Mouse (Mus musculus) kidney, postnatal 36 days (tissue): ENCODE data around the gene Chrne.
A peak's percentile ranks its signal among the peaks of the same experiment; 100 is the strongest.

ENCODE experiments used
- DNase-seq, 2 experiments: peaks; one replicate each; pipeline ENCODE4 v3.0.0; 2021 to 2022; ENCODE audit warnings: mixed read lengths in 2 of 2

Gene Chrne

DNA sequence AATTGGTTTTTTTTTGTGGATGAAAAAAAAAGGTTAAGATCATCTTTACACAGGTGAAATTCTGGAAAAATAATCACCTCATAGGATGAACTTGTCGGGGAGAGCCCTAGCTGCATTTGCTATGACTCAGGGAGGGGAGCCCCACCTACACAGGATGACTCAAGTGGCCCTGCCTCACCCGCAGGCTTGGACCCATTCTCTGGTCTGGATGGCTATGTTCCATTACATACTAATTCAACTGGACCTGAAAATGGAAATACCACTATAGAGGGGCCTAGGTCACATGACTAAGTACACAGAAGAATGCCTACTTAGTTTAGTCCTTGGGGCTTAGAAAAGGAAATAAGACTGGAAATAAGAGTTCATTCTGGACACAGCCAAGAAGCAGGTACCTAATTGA is 32.4 kb upstream of the Chrne start:
- no peak for DNase-seq

DNA sequence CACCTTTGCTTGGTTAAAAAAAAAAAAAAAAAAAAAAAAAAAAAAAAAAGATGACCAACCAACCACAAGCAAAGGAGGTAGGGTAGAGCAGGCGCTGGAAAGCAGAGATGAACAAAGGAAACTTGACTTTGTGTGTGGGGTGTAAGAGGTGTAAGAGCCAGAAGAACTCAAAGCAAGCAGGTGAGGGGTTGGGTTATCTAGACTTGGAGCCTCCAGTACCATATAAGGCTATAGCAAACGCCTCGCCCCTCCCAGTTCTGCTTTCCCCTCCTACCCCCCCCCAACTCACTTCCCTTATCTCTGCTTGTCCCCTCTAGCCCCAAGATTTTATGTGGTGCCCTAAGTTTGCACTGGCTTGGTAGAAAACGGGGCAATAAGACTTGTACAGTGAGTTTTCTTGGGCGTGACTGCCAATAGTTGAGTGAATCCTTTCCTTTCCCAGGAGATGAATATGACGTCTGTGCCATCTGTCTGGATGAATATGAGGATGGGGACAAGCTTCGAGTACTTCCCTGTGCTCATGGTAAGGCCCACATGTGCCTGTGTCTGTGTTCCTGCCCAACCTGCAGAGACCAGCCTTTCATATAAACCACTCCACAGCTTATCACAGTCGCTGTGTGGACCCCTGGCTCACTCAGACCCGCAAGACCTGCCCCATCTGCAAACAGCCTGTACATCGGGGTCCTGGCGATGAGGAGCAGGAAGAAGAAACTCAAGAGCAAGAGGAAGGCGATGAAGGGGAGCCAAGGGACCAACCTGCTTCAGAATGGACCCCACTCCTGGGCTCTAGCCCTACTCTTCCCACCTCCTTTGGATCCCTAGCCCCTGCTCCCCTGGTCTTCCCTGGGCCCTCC is 31.5 kb upstream of the Chrne start:
- DNase-seq: peak in 1 of 2 experiments; percentile 13

DNA sequence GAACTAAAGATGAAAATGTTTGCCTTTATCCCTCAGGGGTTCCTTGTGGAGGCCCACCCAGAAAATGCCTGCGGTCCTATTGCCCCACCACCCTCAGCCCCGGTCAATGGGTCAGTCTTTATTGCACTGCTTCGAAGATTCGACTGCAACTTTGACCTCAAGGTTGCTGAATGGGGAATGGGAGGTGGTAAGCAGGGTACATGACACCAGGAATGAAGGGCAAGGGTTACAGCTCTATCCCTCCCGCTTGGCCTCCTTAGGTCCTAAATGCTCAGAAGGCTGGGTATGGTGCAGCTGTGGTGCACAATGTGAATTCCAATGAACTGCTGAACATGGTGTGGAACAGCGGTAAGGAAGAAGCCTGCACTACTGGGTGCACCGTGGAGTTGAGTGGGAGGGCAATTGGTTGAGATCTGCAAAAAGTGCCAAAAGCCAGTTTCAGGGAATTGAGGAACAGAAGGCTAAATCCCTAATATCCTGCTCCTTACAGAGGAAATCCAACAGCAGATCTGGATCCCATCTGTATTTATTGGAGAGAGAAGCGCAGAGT is 30.2 kb upstream of the Chrne start:
- DNase-seq: no peak

DNA sequence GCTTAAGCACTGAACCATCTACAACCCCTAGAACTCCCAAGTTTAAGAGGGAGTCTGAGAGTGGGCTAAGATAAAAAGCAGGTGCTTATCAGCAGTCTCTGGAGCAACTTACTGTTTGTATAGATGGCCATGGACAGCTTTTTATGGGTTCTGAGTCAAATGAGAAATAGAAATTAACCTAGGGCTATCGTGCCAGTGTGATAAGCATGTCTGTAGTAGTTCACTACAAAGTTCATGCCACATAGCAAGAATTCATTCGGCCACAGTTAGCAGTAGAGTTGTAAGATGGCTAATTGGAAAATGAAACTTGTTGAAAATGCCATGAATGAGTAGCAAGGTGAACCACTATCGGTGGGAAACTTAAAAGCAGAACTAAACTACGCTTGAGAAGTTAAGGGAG is 29.5 kb upstream of the Chrne start:
- no peak for DNase-seq

GRCm38 (mm10) chr11:70647716-70648420 is 28.9 kb upstream of the Chrne start:
- peak in 1 of 2 experiments; percentile 50 for DNase-seq

GRCm38 (mm10) chr11:70646691-70647650 is 28.0 kb upstream of the Chrne start, which contains the start of the genes Rnf167 and Slc25a11:
TSS of gene Rnf167 (plus strand) at chr11:70647235.
TSS of gene Slc25a11 (minus strand) at chr11:70647479.
- peak; percentile 98 to 99 for DNase-seq

DNA sequence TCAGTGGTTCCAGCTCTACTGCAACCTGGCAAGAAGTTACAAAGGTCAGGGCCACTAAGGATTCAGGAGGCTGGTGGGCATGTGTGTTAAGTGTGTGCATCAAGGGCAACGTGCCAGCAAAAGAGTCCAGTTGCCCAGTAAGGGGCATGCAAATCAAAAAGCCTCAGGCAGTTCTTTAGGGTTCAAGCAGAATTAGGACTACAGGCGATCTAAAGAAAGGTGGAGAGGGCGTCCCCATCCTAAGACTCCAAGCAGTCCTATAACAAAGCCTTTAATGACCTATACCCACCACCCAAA is 27.2 kb upstream of the Chrne start:
- DNase-seq: peak; percentile 60 to 62

DNA sequence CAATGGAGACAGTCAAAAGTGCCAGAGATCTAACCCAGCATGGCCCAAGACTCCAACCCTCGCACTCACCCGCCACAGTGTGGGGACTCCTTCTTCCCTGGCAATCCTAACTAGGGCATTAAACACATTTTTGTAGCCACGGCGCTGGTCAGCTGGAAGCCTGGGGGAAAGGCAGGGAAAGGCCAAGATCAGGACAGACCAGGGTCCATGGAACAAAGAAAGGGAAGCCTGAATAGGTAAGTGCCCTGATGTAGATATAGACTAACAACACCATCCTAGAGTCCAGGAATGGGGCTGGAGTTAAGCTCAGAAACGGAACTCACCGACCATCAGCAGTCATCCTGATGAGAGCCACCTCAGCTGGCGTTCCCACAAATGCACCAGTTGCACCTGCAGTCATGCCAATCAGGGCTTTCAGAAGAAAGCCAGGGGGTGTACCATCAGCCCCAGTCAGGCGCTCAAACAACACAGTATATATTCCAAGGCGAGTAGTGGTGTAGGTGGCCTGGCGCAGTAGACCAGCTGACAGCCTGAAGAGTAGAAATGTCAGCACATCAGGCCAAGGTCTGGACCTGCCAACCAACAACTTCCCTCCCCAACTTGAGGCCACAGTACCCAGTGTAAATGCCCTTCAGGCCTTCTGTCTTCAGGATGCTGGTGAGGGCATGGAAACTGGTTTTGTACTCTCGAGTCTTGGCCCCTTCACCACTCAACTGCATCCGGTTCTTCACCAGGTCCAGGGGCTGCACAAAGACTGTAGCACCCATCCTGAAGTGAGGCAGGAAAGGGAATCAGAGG is 26.6 kb upstream of the Chrne start:
- DNase-seq: no peak

GRCm38 (mm10) chr11:70644564-70645103 is 25.6 kb upstream of the Chrne start:
- DNase-seq: no peak

GRCm38 (mm10) chr11:70643051-70643450 is 24.0 kb upstream of the Chrne start:
- DNase-seq: no peak

GRCm38 (mm10) chr11:70641241-70641640 is 22.2 kb upstream of the Chrne start:
- DNase-seq: no peak

DNA sequence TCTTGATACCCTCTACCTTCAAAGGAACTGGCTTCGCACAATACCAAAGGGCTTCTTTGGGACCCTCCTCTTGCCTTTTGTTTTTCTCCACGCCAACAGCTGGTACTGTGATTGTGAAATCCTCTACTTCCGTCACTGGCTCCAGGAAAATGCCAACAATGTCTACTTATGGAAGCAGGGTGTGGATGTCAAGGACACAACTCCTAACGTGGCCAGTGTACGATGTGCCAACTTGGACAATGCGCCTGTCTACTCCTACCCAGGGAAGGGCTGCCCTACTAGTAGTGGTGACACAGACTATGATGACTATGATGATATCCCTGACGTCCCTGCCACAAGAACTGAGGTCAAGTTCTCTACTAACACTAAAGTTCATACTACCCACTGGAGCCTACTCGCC is 21.0 kb upstream of the Chrne start:
- DNase-seq: no peak

GRCm38 (mm10) chr11:70638714-70639278 is 19.8 kb upstream of the Chrne start, which contains the start of gene Gp1ba:
TSS of gene Gp1ba (plus strand) at chr11:70639122.
- DNase-seq: no peak

GRCm38 (mm10) chr11:70638293-70638692 is 19.3 kb upstream of the Chrne start:
- no peak for DNase-seq

DNA sequence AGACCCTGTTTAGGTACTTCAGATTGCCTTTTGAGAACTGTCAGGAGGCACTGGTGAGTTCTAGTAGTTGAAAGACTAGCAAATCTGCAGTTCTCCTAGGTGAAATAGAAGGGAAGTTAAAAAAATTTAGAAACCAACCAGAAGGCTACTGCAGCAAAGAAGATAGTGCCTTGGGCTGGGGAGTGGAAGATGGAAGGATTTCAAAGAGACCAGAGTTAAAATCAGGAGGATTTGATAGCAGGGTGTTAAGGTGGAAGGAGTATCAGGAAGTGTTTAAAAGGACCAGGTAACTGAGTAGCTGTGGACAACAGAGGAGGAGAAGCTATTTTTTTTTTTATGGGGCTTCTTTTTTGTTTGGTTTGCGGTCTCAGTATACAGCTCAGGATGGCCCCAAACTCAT is 18.7 kb upstream of the Chrne start:
- DNase-seq: no peak

GRCm38 (mm10) chr11:70635601-70636000 is 16.6 kb upstream of the Chrne start:
- no peak for DNase-seq

- DNase-seq: peak; percentile 70 to 80
Observed at GRCm38 (mm10) chr11:70630129-70630528, 11.1 kb upstream of the Chrne start.

DNA sequence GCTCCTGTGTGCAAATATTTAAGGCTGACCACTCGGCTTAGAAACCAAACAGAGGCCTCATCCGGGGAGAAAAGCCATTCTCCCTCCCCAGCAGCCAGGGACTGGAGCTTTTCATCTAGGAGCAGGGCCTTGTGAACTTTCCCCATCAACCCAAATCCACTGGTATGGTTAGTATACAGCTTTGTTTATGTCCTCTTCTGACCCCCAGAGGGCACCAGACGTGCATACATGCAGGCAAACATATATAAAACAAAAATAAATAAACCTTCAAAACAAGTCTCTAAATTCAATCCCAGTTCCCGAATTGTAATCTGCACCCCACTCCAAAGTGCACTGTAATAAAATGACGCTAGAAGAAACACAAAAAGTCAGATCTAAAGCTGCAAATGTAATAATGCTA is 10.5 kb upstream of the Chrne start:
- no peak for DNase-seq

- no peak for DNase-seq
Observed at GRCm38 (mm10) chr11:70628431-70628830, 9.4 kb upstream of the Chrne start.

DNA sequence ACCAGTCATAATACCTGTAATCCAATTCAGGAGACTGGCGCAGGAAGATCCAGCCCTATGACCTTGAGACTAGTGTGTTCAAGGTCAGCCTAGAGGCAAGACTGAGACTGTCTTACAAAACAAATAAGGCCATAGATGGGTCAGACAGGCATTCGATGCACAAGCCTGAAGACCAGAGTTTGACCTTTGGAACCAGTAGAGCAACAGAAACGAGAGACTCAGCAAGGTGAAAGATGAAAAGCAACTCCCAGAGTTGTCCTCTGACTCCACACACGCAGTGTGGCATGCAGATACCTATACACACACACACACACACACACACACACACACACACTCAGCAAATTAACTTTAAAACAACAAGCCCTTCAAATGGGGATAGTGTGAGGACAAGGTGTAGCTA is 7.9 kb upstream of the Chrne start:
- peak; percentile 35 to 66 for DNase-seq

GRCm38 (mm10) chr11:70625473-70625872 is 6.5 kb upstream of the Chrne start:
- DNase-seq: peak; percentile 46 to 81
